Mouse (Mus musculus): ENCODE results near the gene Slc35f1.

- no peak for TF ChIP-seq CTCF (IDR thresholded peaks at IDR 0.05; ENCODE audit: control insufficient read depth, insufficient read depth, insufficient replicate concordance, low read depth, low read length)
- TF ChIP-seq POLR2A (IDR thresholded peaks at IDR 0.05; ENCODE audit: control insufficient read depth, low read depth, low read length), result no peak
These were observed 236.0 kb downstream of the Slc35f1 start for GRCm38 (mm10) chr10:52926330-52926729.
